Comparison of ENCODE assay signal across 9 mouse cellular contexts in the genomic region with DNA sequence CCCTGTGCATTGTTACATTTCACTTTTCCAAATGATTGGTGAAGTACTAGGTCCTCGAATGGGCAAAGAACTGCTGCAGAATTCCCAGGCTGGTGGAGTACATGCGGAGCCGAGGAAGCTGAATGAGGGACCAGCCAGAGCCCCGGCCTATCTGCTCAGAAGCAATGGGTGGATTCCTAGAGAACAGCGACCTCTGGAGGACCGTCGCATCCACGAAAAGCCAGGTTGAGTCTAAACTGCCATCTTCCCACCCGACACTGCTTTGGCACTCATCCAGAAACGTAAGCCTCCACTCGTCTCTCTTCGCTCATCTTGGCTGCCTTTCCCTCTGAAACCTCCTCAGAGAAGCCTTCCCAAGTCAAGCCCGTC. TPM values are rescaled to one million over a fixed set of nuclear protein-coding genes. Genes with fewer than 3 reads are reported as not detected.
DNase-seq lines count a peak whose midpoint lies in the region; ATAC-seq and TF ChIP-seq lines count a peak whose summit lies in the region.
"Had no signal": no experiment of that assay in that cellular context is flagged by ENCODE, and none has a peak within 500 bp of the region (broad histone marks: within the 10 kb centered on the region; RNA-seq: fewer than 3 reads in every experiment).

No protein-coding gene starts in this region.

- 0 out of 2 replicates have a peak overlapping the region, but pooled peaks have one; percentile 29 for H3K4me2 ChIP-seq in embryonic facial prominence, embryonic 15.5 days (replicated peaks)
- H3K4me2 ChIP-seq in intestine, embryonic 15.5 days (replicated peaks) = no peak overlapping the region; the same call in 1 of the 2 replicates
- no peak overlapping the region for H3K4me2 ChIP-seq in lung, embryonic 14.5 days
- H3K4me2 ChIP-seq: liver, embryonic 15.5 days had no signal

- H3K27me3 ChIP-seq in embryonic facial prominence, embryonic 15.5 days = peaks cover 85% of the 10 kb centered on the region
- peaks cover 80% of the 10 kb centered on the region for H3K27me3 ChIP-seq in intestine, embryonic 15.5 days (replicated peaks)
- H3K27me3 ChIP-seq in lung, embryonic 14.5 days (ENCODE audit: insufficient read depth, low read length) = peaks cover 82% of the 10 kb centered on the region

- TF ChIP-seq CTCF in lung, embryonic 14.5 days (IDR thresholded peaks at IDR 0.05; ENCODE audit: low read depth) = peak; percentile 72

- no peak overlapping the region for H3K4me3 ChIP-seq in embryonic facial prominence, embryonic 15.5 days (replicated peaks)
- 0 out of 2 replicates have a peak overlapping the region, but pooled peaks have one; percentile 2 for H3K4me3 ChIP-seq in intestine, embryonic 15.5 days (replicated peaks)
- no peak overlapping the region for H3K4me3 ChIP-seq in lung, embryonic 14.5 days (ENCODE audit: low read depth, low read length)
- H3K4me3 ChIP-seq: liver, embryonic 15.5 days had no signal

- H3K9ac ChIP-seq in embryonic facial prominence, embryonic 15.5 days = no peak overlapping the region
- no peak overlapping the region for H3K9ac ChIP-seq in intestine, embryonic 15.5 days
- no peak overlapping the region for H3K9ac ChIP-seq in lung, embryonic 14.5 days
- H3K9ac ChIP-seq: liver, embryonic 15.5 days had no signal

- H3K9me3 ChIP-seq in embryonic facial prominence, embryonic 15.5 days (replicated peaks) = no peaks in the 10 kb centered on the region
- no peaks in the 10 kb centered on the region for H3K9me3 ChIP-seq in intestine, embryonic 15.5 days
- no peaks in the 10 kb centered on the region for H3K9me3 ChIP-seq in lung, embryonic 14.5 days (ENCODE audit: low read depth, low read length)
- H3K9me3 ChIP-seq: liver, embryonic 15.5 days had no signal

- H3K4me1 ChIP-seq in embryonic facial prominence, embryonic 15.5 days = peaks cover 23% of the 10 kb centered on the region
- peaks cover 15% of the 10 kb centered on the region; the same call in 1 of the 2 replicates for H3K4me1 ChIP-seq in intestine, embryonic 15.5 days (replicated peaks)
- H3K4me1 ChIP-seq in lung, embryonic 14.5 days (ENCODE audit: insufficient read depth) = no peaks in the 10 kb centered on the region

- peak; percentile 38 for DNase-seq in ovary, postnatal 14 days (ENCODE audit: low spot score)
- no peak for DNase-seq in ovary, adult 18-20 months (ENCODE audit: low spot score)
- peak; percentile 81 for DNase-seq in adrenal gland, postnatal 14 days
- DNase-seq in lung, embryonic 14.5 days = peak; percentile 86
- DNase-seq in right cerebral cortex, postnatal 14 days = peak; percentile 57

- WGBS in embryonic facial prominence, embryonic 15.5 days = 2% methylated on average over 13 of the region's 13 CpGs
- under 1% methylated on average over 13 of the region's 13 CpGs for WGBS in intestine, embryonic 15.5 days
- 5% methylated on average over 13 of the region's 13 CpGs for WGBS in lung, embryonic 14.5 days

- H3K27ac ChIP-seq in embryonic facial prominence, embryonic 15.5 days (replicated peaks) = no peak overlapping the region
- H3K27ac ChIP-seq in intestine, embryonic 15.5 days = no peak overlapping the region
- H3K27ac ChIP-seq in lung, embryonic 14.5 days (ENCODE audit: low read depth) = no peak overlapping the region
- H3K27ac ChIP-seq: liver, embryonic 15.5 days had no signal

- no peak for ATAC-seq in embryonic facial prominence, embryonic 15.5 days (ENCODE audit: insufficient number of reproducible peaks, low FRiP score, low TSS enrichment, low read depth)
- no peak for ATAC-seq in intestine, embryonic 15.5 days
- ATAC-seq in lung, embryonic 14.5 days (ENCODE audit: insufficient read depth) = no peak
- no peak for ATAC-seq in erythroid progenitor cell, adult 5-6 weeks (replicated peaks; ENCODE audit: low FRiP score, poor library complexity, severe bottlenecking)

- no peaks in the 10 kb centered on the region for H3K36me3 ChIP-seq in embryonic facial prominence, embryonic 15.5 days
- H3K36me3 ChIP-seq in intestine, embryonic 15.5 days = no peaks in the 10 kb centered on the region
- no peaks in the 10 kb centered on the region for H3K36me3 ChIP-seq in lung, embryonic 14.5 days (ENCODE audit: insufficient read depth)
- H3K36me3 ChIP-seq: liver, embryonic 15.5 days had no signal

RNA-seq across cellular contexts. Expression of gene Foxd2, which starts 4.9 kb away (rescaled TPM):
- total RNA-seq in adrenal gland, postnatal 14 days (2021) = 1.6 and 1.9 TPM in 2 replicates
- polyA plus RNA-seq in embryonic facial prominence, embryonic 15.5 days (2015; fragmentation: Nextera tagmentation; extraction: Ambion mirVana) = 1.8 and 2.3 TPM in 2 replicates
- 0.64 and 0.88 TPM in 2 replicates for polyA plus RNA-seq in intestine, embryonic 15.5 days (2015; fragmentation: Nextera tagmentation; extraction: Ambion mirVana)
- polyA plus RNA-seq in lung, embryonic 14.5 days (2014; fragmentation: Nextera tagmentation; extraction: Ambion mirVana) = 0.16 and 0.32 TPM in 2 replicates
- total RNA-seq in erythroid progenitor cell, adult 5-6 weeks (2015; ENCODE audit: low replicate concordance) = 0.84 TPM in 1 of 2 replicates, not detected in the other
- not detected in 2 replicates for total RNA-seq in erythroid progenitor cell, adult 5-6 weeks (2017; ENCODE audit: low replicate concordance)
- polyA plus RNA-seq: liver, embryonic 15.5 days had no signal

RNA-seq across cellular contexts. Expression of gene Foxe3, which starts 12.2 kb away (rescaled TPM):
- total RNA-seq in adrenal gland, postnatal 14 days (2021) = not detected in 2 replicates
- polyA plus RNA-seq in embryonic facial prominence, embryonic 15.5 days (2015; fragmentation: Nextera tagmentation; extraction: Ambion mirVana) = 0.20 TPM in 1 of 2 replicates, not detected in the other
- not detected in 2 replicates for polyA plus RNA-seq in intestine, embryonic 15.5 days (2015; fragmentation: Nextera tagmentation; extraction: Ambion mirVana)
- not detected in 2 replicates for polyA plus RNA-seq in lung, embryonic 14.5 days (2014; fragmentation: Nextera tagmentation; extraction: Ambion mirVana)
- total RNA-seq in erythroid progenitor cell, adult 5-6 weeks (2015; ENCODE audit: low replicate concordance) = not detected in 2 replicates
- not detected in 2 replicates for total RNA-seq in erythroid progenitor cell, adult 5-6 weeks (2017; ENCODE audit: low replicate concordance)
- polyA plus RNA-seq: liver, embryonic 15.5 days had no signal
